Mouse (Mus musculus): ENCODE data around the gene Sorbs2. TPM values are rescaled to one million over a fixed set of nuclear protein-coding genes. Genes with fewer than 3 reads are reported as not detected.

Sorbs2 gene
- polyA plus RNA-seq, 1 experiment: 14.3 TPM

DNA sequence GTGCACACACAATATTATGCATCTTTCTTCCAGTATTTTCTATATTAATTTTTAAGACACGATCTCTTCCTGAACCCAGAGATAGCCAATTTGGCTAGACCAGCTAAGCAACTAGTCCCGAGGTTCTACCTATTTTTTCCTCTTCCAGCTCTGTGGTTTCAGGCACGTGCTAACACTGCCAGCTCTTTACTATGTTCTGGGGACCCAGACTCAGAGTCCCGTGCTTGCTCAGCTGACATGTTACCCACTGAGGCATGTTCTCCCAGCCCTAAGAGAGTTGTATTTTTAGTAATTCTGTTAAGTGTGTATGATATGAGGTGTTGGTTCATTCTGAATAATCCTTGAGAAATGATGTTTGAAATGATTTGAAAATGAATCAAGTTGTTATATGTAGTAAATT, 62.5 kb downstream of the Sorbs2 start:
- H3K4me2 ChIP-seq (ENCODE audit: low read depth): no peak overlapping the region
- no peaks in the 10 kb centered on the region for H3K36me3 ChIP-seq (ENCODE audit: control insufficient read depth, insufficient read depth)
- TF ChIP-seq TCF3 (IDR thresholded peaks at IDR 0.05; ENCODE audit: insufficient read length, low read depth) (no peak), POLR2AphosphoS2 (IDR thresholded peaks at IDR 0.05; ENCODE audit: insufficient read length, low read depth) (no peak), USF1 (IDR thresholded peaks at IDR 0.05; ENCODE audit: low read depth) (no peak), POLR2A (IDR thresholded peaks at IDR 0.05; ENCODE audit: insufficient read length, low read depth) (no peak), MYOD1 (IDR thresholded peaks at IDR 0.05; ENCODE audit: control insufficient read depth in 1 of 3, insufficient read length in 2 of 3, low read depth in 2 of 3) (no peak), TCF12 (IDR thresholded peaks at IDR 0.05; ENCODE audit: insufficient read depth, poor library complexity, severe bottlenecking) (no peak), SRF (IDR thresholded peaks at IDR 0.05; ENCODE audit: control insufficient read depth, insufficient read length, low read depth) (no peak), E2F4 (IDR thresholded peaks at IDR 0.05; ENCODE audit: insufficient read depth) (no peak), MYOG (IDR thresholded peaks at IDR 0.05; ENCODE audit: control insufficient read depth in 1 of 3, insufficient read depth in 1 of 3, insufficient read length in 2 of 3, low read depth in 2 of 3) (no peak)
- no peaks in the 10 kb centered on the region for H3K27me3 ChIP-seq (ENCODE audit: control insufficient read depth, insufficient read depth, insufficient read length)
- H3K4me3 ChIP-seq: no peak overlapping the region
- H3K79me2 ChIP-seq (ENCODE audit: control insufficient read depth, insufficient read depth): no peaks in the 10 kb centered on the region
- no peak overlapping the region for H3ac ChIP-seq (ENCODE audit: control insufficient read depth, insufficient read length)

DNA sequence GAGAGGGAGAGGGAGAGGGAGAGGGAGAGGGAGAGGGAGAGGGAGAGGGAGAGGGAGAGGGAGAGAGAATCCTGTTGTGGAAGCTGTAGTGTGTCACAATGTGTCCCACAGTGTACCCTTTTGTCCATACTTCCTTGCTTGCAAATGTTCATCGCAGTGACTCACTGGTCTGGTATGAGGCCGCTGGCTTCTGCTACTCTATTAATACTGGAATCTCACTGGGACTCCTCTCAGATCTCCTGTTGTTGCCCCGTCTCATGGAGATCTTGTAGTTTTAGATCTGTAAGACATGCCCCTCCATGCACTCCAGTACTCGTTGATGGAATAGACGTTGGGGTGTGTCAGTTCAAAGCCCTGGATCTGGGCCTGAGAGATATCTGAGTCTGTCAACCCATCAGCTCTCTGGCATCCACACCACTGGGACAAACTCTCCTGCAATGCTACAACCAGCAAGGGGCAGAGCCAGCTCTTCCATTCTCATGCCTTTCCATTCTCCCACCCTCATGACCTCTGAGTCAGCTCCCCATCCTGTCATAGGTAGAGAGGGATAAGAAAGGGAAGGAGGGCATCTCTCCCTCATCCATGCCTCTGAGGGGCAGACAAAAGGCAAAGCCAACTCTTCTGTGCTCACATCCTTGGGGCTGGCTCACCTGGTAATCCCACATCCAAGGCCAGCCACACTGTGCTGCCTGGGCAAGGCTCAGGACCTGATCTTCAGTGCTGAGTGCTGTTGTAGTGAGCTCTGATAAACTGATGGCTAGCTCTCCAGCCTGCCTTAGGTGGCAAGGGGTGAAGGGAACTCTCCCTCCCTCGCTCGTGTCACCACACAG, 72.3 kb downstream of the Sorbs2 start:
- Histone ChIP-seq H3K79me2 (ENCODE audit: control insufficient read depth, insufficient read depth) (no peaks in the 10 kb centered on the region), H3K4me2 (ENCODE audit: low read depth) (peak overlapping the region; percentile 51), H3K36me3 (ENCODE audit: control insufficient read depth, insufficient read depth) (no peaks in the 10 kb centered on the region), H3ac (ENCODE audit: control insufficient read depth, insufficient read length) (no peak overlapping the region), H3K4me3 (no peak overlapping the region), H3K27me3 (ENCODE audit: control insufficient read depth, insufficient read depth, insufficient read length) (no peaks in the 10 kb centered on the region)
- no peak for TF ChIP-seq POLR2AphosphoS2 (IDR thresholded peaks at IDR 0.05; ENCODE audit: insufficient read length, low read depth)
- TF ChIP-seq POLR2A (IDR thresholded peaks at IDR 0.05; ENCODE audit: insufficient read length, low read depth): no peak
- no peak for TF ChIP-seq MAX (IDR thresholded peaks at IDR 0.05; ENCODE audit: low read depth)
- TF ChIP-seq SRF (IDR thresholded peaks at IDR 0.05; ENCODE audit: control insufficient read depth, insufficient read length, low read depth): no peak
- no peak for TF ChIP-seq MYOG (IDR thresholded peaks at IDR 0.05; ENCODE audit: control insufficient read depth in 1 of 3, insufficient read depth in 1 of 3, insufficient read length in 2 of 3, low read depth in 2 of 3)

DNA sequence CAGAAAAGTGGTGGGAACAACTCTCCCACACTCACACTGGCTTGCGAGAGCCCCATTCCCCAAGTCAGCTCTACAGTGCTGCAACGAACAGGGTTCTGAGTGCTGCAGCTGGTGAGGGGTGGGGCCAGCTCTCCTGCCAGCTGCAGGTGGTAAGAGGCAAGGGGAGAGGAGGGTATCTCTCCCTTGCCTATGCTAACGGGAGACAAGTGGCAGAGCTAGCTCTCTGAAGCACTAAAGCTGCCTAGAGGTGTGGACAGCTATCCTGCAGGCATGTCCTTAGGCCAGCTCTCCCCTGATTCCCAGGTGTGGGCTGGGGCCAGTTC, 72.9 kb downstream of the Sorbs2 start:
- no peaks in the 10 kb centered on the region for H3K79me2 ChIP-seq (ENCODE audit: control insufficient read depth, insufficient read depth)
- H3K36me3 ChIP-seq (ENCODE audit: control insufficient read depth, insufficient read depth): no peaks in the 10 kb centered on the region
- H3K4me2 ChIP-seq (ENCODE audit: low read depth): no peak overlapping the region
- H3K4me3 ChIP-seq: no peak overlapping the region
- H3ac ChIP-seq (ENCODE audit: control insufficient read depth, insufficient read length): no peak overlapping the region
- no peaks in the 10 kb centered on the region for H3K27me3 ChIP-seq (ENCODE audit: control insufficient read depth, insufficient read depth, insufficient read length)
- TF ChIP-seq SRF (IDR thresholded peaks at IDR 0.05; ENCODE audit: control insufficient read depth, insufficient read length, low read depth) (no peak), REST (IDR thresholded peaks at IDR 0.05; ENCODE audit: insufficient read depth, insufficient read length) (no peak), MYOG (IDR thresholded peaks at IDR 0.05; ENCODE audit: control insufficient read depth in 1 of 3, insufficient read depth in 1 of 3, insufficient read length in 2 of 3, low read depth in 2 of 3) (peak in 1 of 3 experiments; percentile 58), USF1 (IDR thresholded peaks at IDR 0.05; ENCODE audit: low read depth) (no peak)

DNA sequence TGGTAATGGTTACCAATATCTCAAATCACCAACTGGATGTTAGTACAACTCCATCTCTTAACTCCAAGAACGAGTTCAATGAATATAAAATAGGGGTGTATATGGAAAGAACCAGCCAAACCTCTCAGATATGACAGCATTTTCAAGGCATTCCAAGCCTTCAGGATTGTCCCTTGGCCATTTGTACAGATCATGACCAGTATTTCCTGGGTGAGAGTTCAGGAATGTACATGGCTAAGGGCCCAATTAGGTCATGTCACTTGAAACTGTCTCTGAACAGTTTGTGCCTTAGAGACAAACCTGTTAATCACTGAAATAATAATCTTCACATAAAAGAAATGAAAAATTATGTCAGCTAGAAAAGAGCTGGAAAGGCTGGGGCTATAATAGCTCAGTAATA, 76.3 kb downstream of the Sorbs2 start:
- Histone ChIP-seq H3K4me3 (no peak overlapping the region), H3K4me2 (ENCODE audit: low read depth) (no peak overlapping the region), H3K36me3 (ENCODE audit: control insufficient read depth, insufficient read depth) (no peaks in the 10 kb centered on the region), H3K27me3 (ENCODE audit: control insufficient read depth, insufficient read depth, insufficient read length) (no peaks in the 10 kb centered on the region), H3ac (ENCODE audit: control insufficient read depth, insufficient read length) (no peak overlapping the region), H3K79me2 (ENCODE audit: control insufficient read depth, insufficient read depth) (no peaks in the 10 kb centered on the region)
- TF ChIP-seq TCF12 (IDR thresholded peaks at IDR 0.05; ENCODE audit: insufficient read depth, poor library complexity, severe bottlenecking): no peak
- no peak for TF ChIP-seq MYOG (IDR thresholded peaks at IDR 0.05; ENCODE audit: control insufficient read depth in 1 of 3, insufficient read depth in 1 of 3, insufficient read length in 2 of 3, low read depth in 2 of 3)
- no peak for TF ChIP-seq USF1 (IDR thresholded peaks at IDR 0.05; ENCODE audit: low read depth)
- no peak for TF ChIP-seq TCF3 (IDR thresholded peaks at IDR 0.05; ENCODE audit: insufficient read length, low read depth)
- TF ChIP-seq E2F4 (IDR thresholded peaks at IDR 0.05; ENCODE audit: insufficient read depth): no peak
- TF ChIP-seq POLR2AphosphoS2 (IDR thresholded peaks at IDR 0.05; ENCODE audit: insufficient read length, low read depth): no peak
- no peak for TF ChIP-seq SRF (IDR thresholded peaks at IDR 0.05; ENCODE audit: control insufficient read depth, insufficient read length, low read depth)
- TF ChIP-seq CEBPB (IDR thresholded peaks at IDR 0.05; ENCODE audit: insufficient read depth, poor library complexity, severe bottlenecking): no peak
- TF ChIP-seq POLR2A (IDR thresholded peaks at IDR 0.05; ENCODE audit: insufficient read length, low read depth): no peak
- TF ChIP-seq MAX (IDR thresholded peaks at IDR 0.05; ENCODE audit: low read depth): no peak
- no peak for TF ChIP-seq REST (IDR thresholded peaks at IDR 0.05; ENCODE audit: insufficient read depth, insufficient read length)
- TF ChIP-seq MYOD1 (IDR thresholded peaks at IDR 0.05; ENCODE audit: control insufficient read depth in 1 of 3, insufficient read length in 2 of 3, low read depth in 2 of 3): no peak

DNA sequence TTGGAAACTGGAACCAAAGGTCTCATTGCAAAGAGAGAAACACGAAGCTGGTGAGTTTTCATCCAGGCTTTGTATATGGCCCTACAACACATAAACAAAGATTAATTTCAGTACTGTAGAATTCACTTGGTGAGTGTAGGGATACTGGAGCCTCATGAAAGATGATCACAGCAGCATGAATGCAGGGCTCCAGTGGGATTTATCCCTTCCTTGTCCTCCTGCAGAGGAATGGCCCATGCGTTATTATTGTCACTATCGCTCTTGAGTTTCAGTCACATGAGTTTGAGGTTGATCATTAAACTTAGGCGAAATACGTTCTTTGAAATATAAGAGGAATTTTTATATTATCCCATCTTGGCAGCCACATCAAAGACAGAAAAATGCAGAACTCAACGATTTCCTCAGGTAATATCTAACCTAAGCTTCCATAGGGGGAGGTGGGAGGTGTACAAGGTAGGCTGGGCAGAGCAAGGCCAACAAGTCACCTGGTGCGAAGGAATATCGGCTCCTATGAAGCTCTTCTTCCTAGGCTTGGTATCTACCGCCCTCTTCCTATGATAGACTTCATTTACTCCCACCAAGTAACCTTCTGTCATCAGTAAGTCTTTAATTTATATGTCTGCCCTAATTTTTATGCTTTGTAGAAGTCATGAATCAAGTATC, 76.9 kb downstream of the Sorbs2 start:
- H3K79me2 ChIP-seq (ENCODE audit: control insufficient read depth, insufficient read depth): no peaks in the 10 kb centered on the region
- H3ac ChIP-seq (ENCODE audit: control insufficient read depth, insufficient read length): no peak overlapping the region
- no peak overlapping the region for H3K4me2 ChIP-seq (ENCODE audit: low read depth)
- no peak overlapping the region for H3K4me3 ChIP-seq
- no peaks in the 10 kb centered on the region for H3K27me3 ChIP-seq (ENCODE audit: control insufficient read depth, insufficient read depth, insufficient read length)
- TF ChIP-seq SRF (IDR thresholded peaks at IDR 0.05; ENCODE audit: control insufficient read depth, insufficient read length, low read depth): no peak
- no peak for TF ChIP-seq POLR2AphosphoS2 (IDR thresholded peaks at IDR 0.05; ENCODE audit: insufficient read length, low read depth)
- no peak for TF ChIP-seq MAX (IDR thresholded peaks at IDR 0.05; ENCODE audit: low read depth)
- TF ChIP-seq TCF3 (IDR thresholded peaks at IDR 0.05; ENCODE audit: insufficient read length, low read depth): no peak
- TF ChIP-seq TCF12 (IDR thresholded peaks at IDR 0.05; ENCODE audit: insufficient read depth, poor library complexity, severe bottlenecking): no peak
- no peak for TF ChIP-seq CEBPB (IDR thresholded peaks at IDR 0.05; ENCODE audit: insufficient read depth, poor library complexity, severe bottlenecking)
- TF ChIP-seq MYOG (IDR thresholded peaks at IDR 0.05; ENCODE audit: control insufficient read depth in 1 of 3, insufficient read depth in 1 of 3, insufficient read length in 2 of 3, low read depth in 2 of 3): no peak
- TF ChIP-seq REST (IDR thresholded peaks at IDR 0.05; ENCODE audit: insufficient read depth, insufficient read length): no peak
- no peak for TF ChIP-seq E2F4 (IDR thresholded peaks at IDR 0.05; ENCODE audit: insufficient read depth)
- no peak for TF ChIP-seq MYOD1 (IDR thresholded peaks at IDR 0.05; ENCODE audit: control insufficient read depth in 1 of 3, insufficient read length in 2 of 3, low read depth in 2 of 3)
- no peak for TF ChIP-seq POLR2A (IDR thresholded peaks at IDR 0.05; ENCODE audit: insufficient read length, low read depth)
- H3K36me3 ChIP-seq (ENCODE audit: control insufficient read depth, insufficient read depth): no peaks in the 10 kb centered on the region
